Mouse (Mus musculus): ENCODE measurements around the gene Olfr411. TPM values are rescaled to one million over a fixed set of nuclear protein-coding genes. Genes with fewer than 3 reads are reported as not detected.

The Olfr411 gene
- total RNA-seq (2021), result not detected
- long read RNA-seq, experiment 1, result 0 reads
- long read RNA-seq, experiment 2, result 0 reads

DNA sequence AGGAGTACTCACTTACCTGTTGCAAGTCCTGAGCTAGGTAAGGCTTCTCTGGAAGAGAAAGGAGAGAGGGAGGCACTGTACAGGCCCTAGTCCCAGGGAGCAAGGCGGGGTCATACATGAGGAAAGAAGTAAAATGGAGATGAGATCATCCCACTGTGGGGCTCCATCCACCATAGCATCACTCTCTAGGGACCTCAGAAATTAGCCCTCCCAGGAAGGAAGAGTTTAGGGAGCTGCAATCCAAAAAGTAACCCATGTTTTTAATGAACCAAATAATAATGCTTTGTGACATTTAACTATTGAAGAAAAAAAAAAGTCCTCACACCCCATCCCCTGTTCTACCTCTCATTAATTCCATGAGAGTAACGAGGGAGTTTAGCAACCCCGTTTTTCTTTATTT is at the start of gene Olfr411:
Gene Olfr411 (minus strand): TSS at position 101 of the 400 bp plus-strand sequence.
- DNase-seq, result no peak

DNA sequence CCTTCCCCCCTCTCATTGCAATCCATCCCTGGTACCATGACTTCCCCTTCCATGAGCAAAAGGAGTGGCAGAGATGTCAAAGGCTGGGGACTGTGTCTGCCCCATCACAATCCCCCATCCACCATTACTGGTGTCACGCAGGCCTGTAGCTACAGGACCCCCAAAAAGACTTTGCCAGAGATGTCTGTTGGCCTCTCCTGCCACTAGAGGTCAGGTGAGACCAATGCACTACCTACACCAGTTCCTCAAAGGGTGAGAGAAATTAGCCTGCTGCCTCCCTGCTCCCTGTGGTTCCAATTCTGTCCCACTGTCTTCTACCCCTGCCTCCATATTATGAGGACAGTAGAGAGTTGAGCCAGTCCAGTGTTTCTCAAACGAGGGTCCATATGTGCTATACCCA is 49.7 kb upstream of the Olfr411 start:
- peak in 1 of 2 experiments; percentile 13 for DNase-seq

DNA sequence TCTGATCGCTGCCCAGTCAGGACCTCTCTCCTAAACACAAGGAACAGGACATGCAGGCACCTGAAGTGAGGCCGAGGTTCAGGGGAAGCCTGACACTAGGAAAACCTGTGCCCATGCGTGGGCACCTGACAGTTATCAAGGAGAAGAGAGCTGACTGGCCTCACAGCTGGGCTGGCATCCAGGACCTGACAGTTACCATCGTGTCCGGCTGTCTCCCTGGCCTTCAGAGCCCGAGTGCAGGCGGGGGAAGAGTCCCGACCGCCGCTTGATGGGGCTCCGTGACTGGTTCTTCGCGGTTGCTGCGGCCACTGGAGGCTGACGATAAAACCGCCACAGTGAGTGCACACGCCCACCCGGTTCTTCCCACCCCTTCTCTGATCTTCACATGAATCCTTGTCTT is 43.1 kb upstream of the Olfr411 start:
- DNase-seq, result peak in 1 of 2 experiments; percentile 32

DNA sequence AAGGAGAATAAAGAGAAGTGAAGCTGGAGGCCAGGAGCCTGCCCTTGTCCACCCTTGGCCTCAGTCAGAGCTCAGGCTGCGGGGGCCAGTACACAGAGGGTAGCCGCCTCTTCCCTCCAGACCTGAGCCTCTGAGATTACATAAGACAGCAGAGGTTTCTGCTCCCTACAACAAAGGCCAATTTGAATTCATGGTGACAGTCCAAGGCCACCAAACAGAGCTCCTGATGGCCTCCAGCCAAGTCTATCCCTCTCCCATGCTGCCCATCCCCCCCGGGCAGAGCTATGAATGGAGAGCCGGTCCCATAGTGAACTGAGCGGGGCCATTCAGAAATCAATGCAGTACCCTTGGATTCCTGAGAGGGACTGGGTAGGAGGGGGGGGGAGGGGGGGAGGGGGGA is 41.0 kb upstream of the Olfr411 start:
- DNase-seq, result peak in 1 of 2 experiments; percentile 14

DNA sequence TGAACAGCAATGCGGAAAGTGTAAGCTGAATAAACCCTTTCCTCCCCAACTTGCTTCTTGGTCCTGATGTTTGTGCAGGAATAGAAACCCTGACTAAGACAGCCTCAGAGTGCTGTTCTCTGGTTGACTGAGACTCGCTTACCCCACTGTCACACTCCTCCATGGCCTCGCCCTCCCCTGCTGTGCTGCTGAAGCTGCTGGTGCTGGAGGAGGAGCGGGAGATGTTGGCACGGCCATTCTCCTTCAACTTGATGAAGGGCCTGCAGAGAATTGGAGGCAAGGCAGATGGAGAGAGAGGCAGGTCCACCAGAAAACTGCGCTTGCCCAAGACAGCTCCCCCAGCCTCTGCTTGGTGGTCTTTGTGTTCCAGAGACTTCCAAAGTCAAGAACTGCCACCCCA is 40.5 kb upstream of the Olfr411 start:
- no peak for DNase-seq

DNA sequence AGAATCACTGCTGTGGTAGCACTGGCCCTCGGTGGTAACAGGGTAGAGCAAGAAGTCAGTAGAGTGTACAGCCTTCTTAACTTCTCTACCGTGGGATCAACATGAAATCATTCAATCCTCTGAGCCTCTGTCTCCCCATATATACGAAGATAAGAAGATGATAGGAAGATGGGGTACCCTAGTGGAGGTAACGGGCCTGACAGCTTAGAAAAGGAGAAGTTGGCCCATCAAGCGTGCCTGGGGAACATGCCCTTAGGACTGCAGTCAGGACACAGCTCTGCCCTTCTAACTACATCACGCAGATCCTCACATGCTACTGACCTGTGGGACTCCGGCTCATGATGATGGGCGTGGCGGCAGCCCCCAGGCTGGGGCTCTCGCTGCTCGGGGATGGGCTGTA is 39.4 kb upstream of the Olfr411 start:
- no peak for DNase-seq

DNA sequence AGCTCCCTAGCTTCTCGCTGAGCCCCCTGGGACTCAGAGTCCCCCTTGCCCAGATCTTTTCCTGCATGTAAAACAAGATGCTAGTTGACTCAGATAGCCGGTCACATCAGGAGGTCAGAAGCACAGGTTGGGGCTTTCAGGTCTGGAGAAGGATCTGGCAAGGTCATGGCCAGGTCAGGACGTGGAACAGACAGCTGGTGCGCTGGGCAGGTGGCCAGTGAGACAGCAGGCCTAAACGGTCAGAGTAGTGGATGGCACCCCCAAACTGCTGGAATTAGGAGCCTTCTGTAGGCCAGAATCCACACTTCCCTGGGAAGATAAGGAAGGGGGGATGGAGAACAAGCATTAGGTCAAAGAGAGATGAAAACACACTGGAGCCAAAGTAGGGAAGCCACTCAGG is 34.8 kb upstream of the Olfr411 start:
- no peak for DNase-seq

DNA sequence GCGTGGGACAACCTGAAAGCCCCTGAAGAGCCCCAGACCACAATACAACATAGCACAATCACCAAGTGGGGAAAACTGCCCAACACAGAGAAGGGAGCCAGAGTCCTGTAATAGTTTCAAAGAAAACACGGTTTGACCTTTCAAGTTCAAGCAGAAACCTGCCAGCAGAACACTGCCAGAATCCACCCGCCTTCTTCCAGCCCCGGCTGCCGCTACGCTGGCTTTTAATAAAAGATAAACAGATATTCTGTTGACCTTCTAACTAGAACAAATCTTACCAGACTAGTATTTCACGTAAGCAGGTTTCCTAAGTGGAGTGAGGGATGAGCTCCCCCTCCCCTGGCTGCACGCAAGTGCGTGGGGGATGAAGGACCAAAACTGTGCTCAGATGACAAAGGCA is 33.2 kb upstream of the Olfr411 start:
- DNase-seq, result peak; percentile 42 to 56

DNA sequence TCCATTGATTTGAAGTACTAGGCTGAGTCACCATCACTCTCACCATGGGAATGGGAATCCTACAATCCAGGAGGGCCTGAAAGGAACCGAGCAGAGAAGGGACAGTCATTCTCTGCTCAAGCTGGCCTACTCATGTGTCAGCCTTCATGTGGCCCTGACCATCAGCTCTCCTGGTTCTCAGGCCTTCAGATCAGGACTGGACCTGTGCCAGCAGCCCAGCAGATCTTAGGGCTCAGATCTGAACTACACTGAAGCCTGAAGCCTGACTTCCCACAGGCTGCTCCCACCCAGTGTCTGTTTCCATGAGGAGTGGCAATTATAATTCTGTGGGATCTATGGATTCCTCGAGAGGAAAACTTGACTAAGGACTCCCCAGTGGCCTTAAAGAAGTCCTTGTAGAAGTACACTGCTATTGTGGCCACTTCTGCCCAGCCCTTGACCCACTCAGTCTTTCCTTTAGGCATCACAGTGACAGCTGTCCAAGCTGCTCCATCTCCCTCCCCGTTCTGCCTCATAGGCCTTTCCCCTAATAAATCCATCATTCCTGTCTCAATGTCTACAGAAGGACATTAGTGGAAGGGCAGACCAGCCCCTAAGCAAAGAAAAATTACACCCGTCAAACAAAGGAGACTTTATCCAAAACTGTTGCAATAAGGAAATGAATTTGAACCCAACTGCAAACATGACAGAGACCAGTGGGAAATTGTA is 26.9 kb upstream of the Olfr411 start:
- no peak for DNase-seq

DNA sequence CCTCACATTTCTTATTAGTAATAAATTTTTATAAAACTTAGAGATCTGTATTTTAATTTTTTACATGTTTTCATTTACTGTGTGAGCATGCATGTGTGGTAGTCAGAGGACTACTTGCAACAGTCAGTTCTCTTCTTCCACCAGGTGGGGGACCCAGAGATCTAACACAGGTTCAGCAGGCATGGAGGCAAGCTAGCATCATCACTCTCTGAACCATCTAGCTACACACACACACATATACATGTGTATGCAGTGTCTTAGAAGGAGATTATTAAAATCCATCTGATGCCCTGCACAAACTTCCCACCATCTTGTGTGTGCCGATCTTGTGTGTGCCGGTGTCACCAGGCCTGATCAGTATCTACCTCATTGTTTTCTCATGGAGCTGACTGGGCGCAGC is 24.4 kb upstream of the Olfr411 start:
- DNase-seq, result peak; percentile 22 to 73

DNA sequence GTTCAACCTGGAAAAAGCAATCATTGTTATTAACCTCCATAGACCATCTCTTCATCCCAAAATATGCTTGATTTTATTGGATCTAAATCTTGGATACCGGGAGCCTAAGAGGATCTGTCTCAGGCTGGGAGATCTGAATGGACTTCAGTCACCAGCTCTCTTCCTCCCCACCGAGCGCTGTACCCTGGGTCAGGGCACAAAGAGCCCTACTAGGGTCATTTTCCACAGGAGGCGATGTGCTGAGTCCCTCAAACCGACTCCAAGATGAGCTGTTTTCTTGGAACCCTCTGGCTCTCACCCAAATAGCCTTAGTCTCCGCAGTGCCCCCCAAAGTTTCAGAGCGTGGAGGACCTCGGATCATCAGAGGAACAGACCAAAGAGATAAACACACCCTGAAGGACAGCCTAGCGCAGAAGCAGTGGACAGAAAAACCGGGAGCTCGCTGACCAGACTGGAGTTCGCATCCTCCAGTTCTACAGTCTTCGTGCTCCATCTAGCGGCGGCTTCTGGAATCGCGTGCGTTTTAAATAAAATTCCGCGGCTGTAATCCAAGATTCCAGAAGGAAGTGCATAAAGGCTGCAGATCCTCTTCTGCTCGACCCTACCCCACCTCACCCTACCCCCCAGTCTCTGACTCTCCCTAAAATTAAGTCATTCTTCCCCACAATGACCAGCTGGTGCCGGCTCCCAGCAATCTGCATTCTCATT is 19.1 kb upstream of the Olfr411 start:
- peak; percentile 44 to 90 for DNase-seq

DNA sequence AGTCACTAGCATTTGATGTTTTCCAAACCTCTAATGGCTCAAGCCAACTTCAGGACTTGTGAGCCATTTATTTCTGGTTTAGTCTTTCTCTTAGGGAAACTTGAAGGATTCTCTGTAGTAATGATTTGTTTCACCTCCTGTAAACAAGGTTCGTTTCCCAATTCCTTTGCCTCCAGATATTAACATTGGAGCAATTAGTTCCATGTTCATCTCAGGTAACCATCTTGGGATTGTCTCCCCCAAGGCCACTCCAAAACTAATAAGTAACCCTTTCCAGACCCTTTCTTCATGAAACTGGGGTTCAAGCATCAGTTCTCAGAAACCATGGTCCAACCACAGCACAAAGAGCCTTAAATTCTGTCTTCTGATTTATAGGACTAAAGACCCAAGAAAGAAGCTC is 9.3 kb upstream of the Olfr411 start, which contains the start of gene Olfr412:
Gene Olfr412 (plus strand): TSS at position 301 of the 400 bp plus-strand sequence.
- no peak for DNase-seq

DNA sequence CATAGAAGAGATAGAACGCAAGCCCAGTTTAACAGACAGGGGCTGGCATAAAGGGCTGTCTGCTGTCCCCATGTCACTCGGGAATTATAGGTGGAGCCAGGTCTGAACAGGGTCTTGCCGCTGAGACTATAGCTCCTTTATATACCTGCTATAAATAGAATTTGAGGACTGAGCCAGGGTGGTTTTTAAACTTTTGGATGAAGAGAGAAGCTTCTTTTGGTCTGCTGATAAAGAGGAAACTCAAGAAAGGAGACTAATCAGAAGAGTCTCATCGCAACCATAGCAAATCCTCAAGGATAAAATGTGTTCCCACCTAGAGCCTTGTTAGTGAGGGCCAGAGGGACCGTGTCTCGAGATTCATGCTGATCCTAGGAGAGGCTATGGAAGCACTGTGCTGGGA is 14.5 kb downstream of the Olfr411 start, which contains the start of gene Olfr410:
Gene Olfr410 (minus strand): TSS at position 101 of the 400 bp plus-strand sequence.
- DNase-seq, result no peak

DNA sequence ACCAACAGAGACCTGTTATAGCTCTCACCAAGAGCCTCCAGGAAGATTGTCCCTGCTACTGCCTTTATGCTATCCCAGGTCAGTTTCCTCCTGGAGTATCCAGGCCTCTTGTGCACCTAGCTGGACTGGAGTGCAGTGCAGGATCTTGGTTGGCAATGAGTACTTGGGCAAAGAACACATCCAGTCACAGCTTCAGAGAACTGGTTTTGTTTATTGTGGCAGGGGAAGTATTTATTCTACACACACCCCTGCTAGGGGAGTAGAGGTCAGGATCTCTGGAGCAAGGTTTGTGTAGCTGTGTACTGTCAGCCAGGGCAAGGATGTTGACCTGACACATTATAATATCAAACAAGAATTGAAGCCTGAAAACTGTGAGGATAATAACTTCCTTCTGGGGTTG is 23.7 kb downstream of the Olfr411 start:
- no peak for DNase-seq

DNA sequence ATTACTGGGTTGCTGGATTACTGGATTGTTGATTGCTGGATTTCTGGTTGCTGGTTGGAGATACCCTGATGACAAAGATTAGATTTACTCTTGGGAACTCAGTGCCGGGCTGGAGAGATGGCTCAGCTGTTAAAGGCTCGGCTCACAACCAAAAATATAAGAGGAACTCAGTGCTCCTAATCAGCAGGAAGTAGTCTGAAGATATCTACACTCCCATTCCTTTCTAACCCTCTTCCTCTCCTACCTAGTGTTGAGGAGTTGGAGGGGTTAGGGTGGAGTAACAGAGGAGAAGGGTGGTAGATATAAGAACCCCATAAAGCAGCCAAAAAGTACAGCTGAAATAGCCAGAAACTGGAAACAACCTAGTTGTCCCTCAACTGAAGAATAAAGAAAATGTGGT is 26.4 kb downstream of the Olfr411 start:
- no peak for DNase-seq

Other genes with a start within 250 kb of the Olfr411 start
- not detected for gene Olfr401, start 238.9 kb downstream of the Olfr411 start, total RNA-seq (2021)
- gene Olfr402, start 199.1 kb downstream of the Olfr411 start, total RNA-seq (2021), result not detected
- not detected for gene Olfr403, start 166.4 kb downstream of the Olfr411 start, total RNA-seq (2021)
- not detected for gene Olfr43, start 141.3 kb downstream of the Olfr411 start, total RNA-seq (2021)
- gene Olfr406, start 92.8 kb downstream of the Olfr411 start, total RNA-seq (2021), result not detected
- not detected for gene Olfr59, start 68.9 kb downstream of the Olfr411 start, total RNA-seq (2021)
- gene Olfr410, start 14.6 kb downstream of the Olfr411 start, total RNA-seq (2021), result not detected
- not detected for gene Olfr412, start 9.4 kb upstream of the Olfr411 start, total RNA-seq (2021)

All from heart, adult 18-20 months (tissue).